Mouse (Mus musculus) ES-E14 (cell line): ENCODE data around the gene Alms1. TPM values are rescaled to one million over a fixed set of nuclear protein-coding genes. Genes with fewer than 3 reads are reported as not detected.
"Not testable (repeated sequence)": the region's sequence is repeated elsewhere in the genome, so short reads cannot be mapped to it uniquely, and the experiment has no call there.

ENCODE experiments used
- DNase-seq: peaks from one replicate; pipeline ENCODE4 v3.0.0-alpha.2; 2013; ENCODE audit warnings: low read depth, low spot score
- H3K27ac ChIP-seq: 2 replicates; pipeline ENCODE4 v1.5.1; 2012; ENCODE audit warnings: low read depth, mild to moderate bottlenecking, low read length, moderate library complexity, mixed read lengths; ENCODE audit not compliant: poor library complexity, insufficient read depth, severe bottlenecking
- H3K36me3 ChIP-seq: 2 replicates; pipeline ENCODE4 v1.6.1; 2012; ENCODE audit warnings: mild to moderate bottlenecking, low read length, moderate library complexity, mixed read lengths; ENCODE audit not compliant: control insufficient read depth, poor library complexity, insufficient read depth, severe bottlenecking
- H3K4me1 ChIP-seq, 2 experiments: fragments of 150-350 bp in 1 of 2; sonication (generic) in 1 of 2; 2 replicates each; pipeline ENCODE4 v1.6.1; 2012; ENCODE audit warnings: low read length in 2 of 2, mild to moderate bottlenecking in 1 of 2, mixed read lengths in 1 of 2; ENCODE audit not compliant: control insufficient read depth in 2 of 2, insufficient read depth in 2 of 2, poor library complexity in 1 of 2
- H3K4me3 ChIP-seq, 2 experiments: fragments of 150-350 bp in 1 of 2; sonication (generic) in 1 of 2; 2 replicates each; pipeline ENCODE4 v1.5.1; 2012; ENCODE audit warnings: low read length in 2 of 2, low read depth in 1 of 2, mild to moderate bottlenecking in 1 of 2, mixed read lengths in 1 of 2; ENCODE audit not compliant: insufficient read depth in 1 of 2, poor library complexity in 1 of 2, severe bottlenecking in 1 of 2
- H3K9ac ChIP-seq: 2 replicates; pipeline ENCODE4 v1.6.1; 2012; ENCODE audit warnings: low read depth, mild to moderate bottlenecking, low read length, mixed read lengths; ENCODE audit not compliant: poor library complexity, insufficient read depth, severe bottlenecking
- H3K9me3 ChIP-seq: fragments of 150-350 bp; sonication (generic); 2 replicates; pipeline ENCODE4 v1.6.1; 2012; ENCODE audit warnings: low read depth, mild to moderate bottlenecking, low read length; ENCODE audit not compliant: control insufficient read depth, insufficient read depth
- CHD2 ChIP-seq: IDR thresholded peaks from 2 replicates; pipeline ENCODE4 v1.6.1; 2014; ENCODE audit warnings: mild to moderate bottlenecking, low read depth, low read length, inconsistent platforms
- HCFC1 ChIP-seq: IDR thresholded peaks from 2 replicates; pipeline ENCODE4 v1.6.1; 2012; ENCODE audit warnings: low read length, inconsistent platforms, borderline replicate concordance; ENCODE audit not compliant: insufficient read depth
- MAFK ChIP-seq: IDR thresholded peaks from 2 replicates; pipeline ENCODE4 v1.6.1; 2014; ENCODE audit warnings: mild to moderate bottlenecking, low read depth, low read length, inconsistent platforms; ENCODE audit not compliant: insufficient read depth
- ZC3H11A ChIP-seq: IDR thresholded peaks from 2 replicates; pipeline ENCODE4 v1.6.1; 2012; ENCODE audit warnings: low read depth, mild to moderate bottlenecking, inconsistent platforms, low read length, borderline replicate concordance
- ZNF384 ChIP-seq: IDR thresholded peaks from 2 replicates; pipeline ENCODE4 v1.6.1; 2012; ENCODE audit warnings: low read depth, low read length, inconsistent platforms
- in situ Hi-C, 2 experiments: fragments of 600-800 bp; cut with MboI; formaldehyde crosslinking; loops; one replicate each; pipeline ENCODE4 v1.15.1; 2025; ENCODE audit warnings: low sequenced_read_pairs in 2 of 2, inconsistent platforms in 1 of 2; ENCODE audit not compliant: unreplicated experiment in 2 of 2
- total RNA-seq: library from RNA; depleted of rRNA; stranded (reverse); fragments of 300-350 nt; gene quantifications from 2 replicates; pipeline ENCODE4 v1.2.3, GENCODE M21; 2012

The Alms1 gene
- total RNA-seq, 1 experiment: 22.0 TPM

- Histone ChIP-seq H3K4me1 (no peaks in the 10 kb centered on the region), H3K36me3 (peaks cover 9% of the 10 kb centered on the region; the same call in 1 of the 2 replicates), H3K4me3 (no peak overlapping the region), H3K27ac (no peak overlapping the region), H3K9me3 (no peaks in the 10 kb centered on the region), H3K9ac (no peak overlapping the region)
- in situ Hi-C loops: no loop called here
- no peak for DNase-seq
- TF ChIP-seq CHD2: no peak
- no peak for TF ChIP-seq ZNF384
- TF ChIP-seq HCFC1: no peak
- TF ChIP-seq MAFK: no peak
- TF ChIP-seq ZC3H11A: no peak
Measured at GRCm38 (mm10) chr6:85620826-85621225, 33.5 kb downstream of the Alms1 start.

GRCm38 (mm10) chr6:85621600-85621999 is 34.3 kb downstream of the Alms1 start:
- Histone ChIP-seq H3K36me3 (peaks cover 9% of the 10 kb centered on the region; the same call in 1 of the 2 replicates), H3K4me1 (no peaks in the 10 kb centered on the region), H3K9me3 (no peaks in the 10 kb centered on the region), H3K9ac (no peak overlapping the region), H3K4me3 (no peak overlapping the region), H3K27ac (no peak overlapping the region)
- DNase-seq: no peak
- in situ Hi-C loops: no loop called here
- TF ChIP-seq MAFK (no peak), ZNF384 (no peak), ZC3H11A (no peak), HCFC1 (no peak), CHD2 (no peak)

- in situ Hi-C loops: no loop called here
- Histone ChIP-seq H3K4me3 (no peak overlapping the region), H3K4me1 (no peaks in the 10 kb centered on the region), H3K27ac (no peak overlapping the region), H3K9me3 (no peaks in the 10 kb centered on the region), H3K9ac (no peak overlapping the region), H3K36me3 (peaks cover 11% of the 10 kb centered on the region)
- no peak for DNase-seq
- TF ChIP-seq HCFC1: no peak
- no peak for TF ChIP-seq ZC3H11A
- TF ChIP-seq CHD2: no peak
- TF ChIP-seq ZNF384: no peak
- TF ChIP-seq MAFK: no peak
Measured at GRCm38 (mm10) chr6:85624511-85624910, 37.2 kb downstream of the Alms1 start.

- no peaks in the 10 kb centered on the region; the same call in 1 of the 2 replicates for H3K36me3 ChIP-seq
- no peak overlapping the region for H3K9ac ChIP-seq
- in situ Hi-C loops: no loop called here
- no peak for TF ChIP-seq CHD2
- no peak for TF ChIP-seq ZC3H11A
- 0 out of 2 replicates have a peak, but pooled peaks have one; percentile 20 for TF ChIP-seq ZNF384
- TF ChIP-seq HCFC1: no peak
- TF ChIP-seq MAFK: no peak
- no peak overlapping the region; the same call in 1 of the 2 replicates for H3K27ac ChIP-seq
- no peaks in the 10 kb centered on the region; a peak in 1 of 4 replicates for H3K4me1 ChIP-seq
- no peak overlapping the region for H3K4me3 ChIP-seq
- no peaks in the 10 kb centered on the region for H3K9me3 ChIP-seq
- DNase-seq: peak; percentile 46
Measured at GRCm38 (mm10) chr6:85633165-85633564, 45.8 kb downstream of the Alms1 start.

DNA sequence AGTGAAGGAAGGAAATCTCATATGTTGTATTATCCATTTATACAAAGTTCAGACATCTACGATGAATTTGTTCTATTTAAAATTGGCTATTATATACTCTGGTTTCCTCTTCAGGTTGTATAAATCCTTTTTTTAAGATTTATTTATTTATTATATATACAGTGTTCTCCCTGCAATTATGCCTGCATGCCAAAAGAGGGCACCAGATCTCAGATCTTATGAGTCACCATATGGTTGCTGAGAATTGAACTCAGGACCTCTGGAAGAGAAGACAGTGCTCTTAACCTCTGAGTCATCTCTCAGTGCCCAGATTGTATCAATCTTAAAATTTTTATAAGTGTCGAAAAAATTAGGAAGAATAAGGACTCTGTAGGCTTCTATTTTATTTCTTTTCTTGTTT is 65.9 kb downstream of the Alms1 start:
- peak; percentile 4 for DNase-seq
- Histone ChIP-seq H3K36me3 (peaks cover 5% of the 10 kb centered on the region), H3K4me3 (no peak overlapping the region), H3K4me1 (no peaks in the 10 kb centered on the region), H3K9ac (no peak overlapping the region), H3K9me3 (no peaks in the 10 kb centered on the region), H3K27ac (no peak overlapping the region)
- TF ChIP-seq HCFC1 (no peak), CHD2 (no peak)
- in situ Hi-C loops: no loop called here

DNA sequence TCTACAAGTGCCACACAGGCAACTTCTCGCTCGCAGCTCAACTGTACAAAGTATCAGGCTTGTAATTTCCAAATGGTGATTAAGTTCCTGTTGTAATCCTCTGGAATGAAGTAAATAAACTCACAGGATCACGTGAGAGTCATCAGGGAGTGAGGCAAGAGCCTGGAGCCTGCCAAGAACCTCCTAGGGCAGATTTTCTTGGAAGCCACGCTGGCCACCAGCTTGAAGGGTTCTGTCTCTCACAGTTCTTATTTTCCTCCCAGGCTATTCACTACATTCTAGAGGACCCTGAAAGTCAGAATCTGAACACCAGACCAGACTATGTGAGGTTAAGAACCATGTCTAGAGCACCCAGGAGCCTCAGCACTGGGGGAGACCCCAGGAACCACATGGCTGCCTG is 114.6 kb downstream of the Alms1 start:
- H3K27ac ChIP-seq, H3K9me3 ChIP-seq, H3K4me1 ChIP-seq, H3K4me3 ChIP-seq, H3K36me3 ChIP-seq, in situ Hi-C loops, H3K9ac ChIP-seq, DNase-seq: not testable (repeated sequence)

DNA sequence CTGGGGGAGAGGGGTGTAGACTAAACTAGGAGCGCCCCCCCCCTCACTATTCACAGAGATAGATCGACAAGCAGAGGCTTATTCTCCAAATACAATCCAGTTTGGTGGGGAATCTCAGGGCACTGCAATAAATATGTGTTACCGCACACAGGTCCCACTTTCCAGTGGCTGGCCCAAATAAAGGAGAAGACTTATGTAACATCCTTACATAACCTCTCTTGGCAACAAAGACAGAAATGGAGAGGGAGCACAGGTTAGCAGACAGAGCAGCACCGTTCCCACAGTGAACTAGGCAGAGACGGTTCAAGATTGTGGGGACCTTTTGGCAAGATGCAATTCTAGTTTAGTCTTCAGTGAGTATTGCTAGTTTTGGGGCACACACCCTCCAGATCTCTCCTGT is 121.9 kb downstream of the Alms1 start:
- H3K4me1 ChIP-seq, H3K9ac ChIP-seq, H3K4me3 ChIP-seq, DNase-seq, in situ Hi-C loops, H3K36me3 ChIP-seq, H3K27ac ChIP-seq, H3K9me3 ChIP-seq: not testable (repeated sequence)
